Mouse (Mus musculus) liver, embryonic 16.5 days (tissue): ENCODE results near the gene Cgn. TPM values are rescaled to one million over a fixed set of nuclear protein-coding genes. Genes with fewer than 3 reads are reported as not detected.

Experiments used
- ATAC-seq: fragments of 200-750 bp; cut with Nextera tagmentation; 2 replicates; pipeline ENCODE4 v1.8.0; 2017; ENCODE audit warnings: low read depth, mild to moderate bottlenecking, moderate number of reproducible peaks, moderate library complexity
- H3K27ac ChIP-seq: fragments of 300-500 bp; sonication (generic); 2 replicates; pipeline ENCODE4 v1.5.1; 2014; ENCODE audit warnings: mild to moderate bottlenecking, low read length
- H3K27me3 ChIP-seq: fragments of 300-500 bp; sonication (generic); 2 replicates; pipeline ENCODE4 v1.6.1; 2014; ENCODE audit warnings: low read depth, low read length, mixed read lengths; ENCODE audit not compliant: control insufficient read depth, insufficient read depth
- H3K36me3 ChIP-seq: fragments of 300-500 bp; sonication (generic); 2 replicates; pipeline ENCODE4 v1.6.1; 2014; ENCODE audit warnings: mild to moderate bottlenecking; ENCODE audit not compliant: control insufficient read depth, insufficient read depth
- H3K4me1 ChIP-seq: fragments of 300-500 bp; sonication (generic); 2 replicates; pipeline ENCODE4 v1.6.1; 2014; ENCODE audit warnings: low read depth, low read length, mixed read lengths; ENCODE audit not compliant: control insufficient read depth
- H3K4me2 ChIP-seq: fragments of 300-500 bp; sonication (generic); 2 replicates; pipeline ENCODE4 v1.6.1; 2014; ENCODE audit warnings: low read depth, low read length, mixed read lengths
- H3K4me3 ChIP-seq: fragments of 300-500 bp; sonication (generic); 2 replicates; pipeline ENCODE4 v1.5.1; 2014; ENCODE audit warnings: low read depth, mild to moderate bottlenecking, low read length
- H3K9ac ChIP-seq: fragments of 300-500 bp; sonication (generic); 2 replicates; pipeline ENCODE4 v1.6.1; 2014; ENCODE audit warnings: low read depth, low read length
- H3K9me3 ChIP-seq: fragments of 300-500 bp; sonication (generic); replicated peaks from 2 replicates; pipeline ENCODE4 v1.6.1; 2016; ENCODE audit warnings: low read length; ENCODE audit not compliant: control insufficient read depth
- WGBS: fragments of 180-500 bp; shearing (Covaris S2); extraction: QIAGEN DNeasy Blood & Tissue Kit; methylation state at CpG from one replicate; pipeline ENCODE4 v1.1.7; 2014; ENCODE audit not compliant: insufficient replicate concordance; 5-methylcytosine and 5-hydroxymethylcytosine counted together
- polyA plus RNA-seq: library from polyadenylated mRNA; unstranded; fragments of >200 nt; fragmentation: Nextera tagmentation; extraction: Ambion mirVana; gene quantifications from 2 replicates; pipeline ENCODE4 v1.2.1, GENCODE M21; 2015

Cgn gene
- polyA plus RNA-seq, 1 experiment from 2014 or later = 15.6 TPM

DNA sequence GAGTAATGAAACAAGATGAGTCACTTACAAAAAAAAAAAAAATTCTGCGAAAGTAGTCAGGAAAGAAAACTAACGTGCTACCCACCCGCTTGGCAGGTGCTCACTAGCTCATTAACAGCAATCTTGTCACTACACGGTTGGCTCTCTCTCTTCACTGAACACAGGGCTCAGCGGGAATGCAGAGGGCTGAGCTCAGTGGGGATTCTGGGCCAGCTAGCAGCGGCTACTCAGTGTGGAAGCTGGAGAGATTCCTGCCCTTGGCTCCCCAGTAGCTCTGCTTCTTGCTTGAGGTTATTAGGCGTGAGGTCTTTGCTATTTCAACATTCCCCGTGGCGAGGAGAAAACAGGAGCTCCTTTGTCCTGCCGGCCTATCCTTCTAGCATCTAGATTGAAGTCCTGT lies 17.9 kb upstream of the Cgn start:
- Histone ChIP-seq H3K9ac (no peak overlapping the region), H3K4me3 (no peak overlapping the region), H3K4me1 (no peaks in the 10 kb centered on the region), H3K27ac (no peak overlapping the region), H3K27me3 (no peaks in the 10 kb centered on the region), H3K4me2 (no peak overlapping the region), H3K36me3 (no peaks in the 10 kb centered on the region), H3K9me3 (no peaks in the 10 kb centered on the region)
- no peak for ATAC-seq
- WGBS = 34% methylated on average over 10 of the region's 10 CpGs

- no peak overlapping the region for H3K4me2 ChIP-seq
- no peak for ATAC-seq
- H3K9me3 ChIP-seq = no peaks in the 10 kb centered on the region
- H3K27me3 ChIP-seq = no peaks in the 10 kb centered on the region
- H3K9ac ChIP-seq = no peak overlapping the region
- no peaks in the 10 kb centered on the region for H3K36me3 ChIP-seq
- peaks cover 7% of the 10 kb centered on the region for H3K4me1 ChIP-seq
- H3K27ac ChIP-seq = no peak overlapping the region
- H3K4me3 ChIP-seq = no peak overlapping the region
Observed at GRCm38 (mm10) chr3:94796181-94796580, 9.9 kb upstream of the Cgn start.

GRCm38 (mm10) chr3:94795596-94796140 lies 9.4 kb upstream of the Cgn start:
- H3K4me2 ChIP-seq = no peak overlapping the region
- no peak overlapping the region for H3K4me3 ChIP-seq
- no peak for ATAC-seq
- 55% methylated on average over 7 of the region's 7 CpGs for WGBS
- H3K36me3 ChIP-seq = no peaks in the 10 kb centered on the region
- no peak overlapping the region for H3K27ac ChIP-seq
- no peaks in the 10 kb centered on the region for H3K27me3 ChIP-seq
- peaks cover 7% of the 10 kb centered on the region for H3K4me1 ChIP-seq
- H3K9me3 ChIP-seq = no peaks in the 10 kb centered on the region
- H3K9ac ChIP-seq = no peak overlapping the region

- H3K27ac ChIP-seq = no peak overlapping the region
- 77% methylated on average over 2 of the region's 2 CpGs for WGBS
Observed at GRCm38 (mm10) chr3:94794359-94794758, 8.1 kb upstream of the Cgn start.

DNA sequence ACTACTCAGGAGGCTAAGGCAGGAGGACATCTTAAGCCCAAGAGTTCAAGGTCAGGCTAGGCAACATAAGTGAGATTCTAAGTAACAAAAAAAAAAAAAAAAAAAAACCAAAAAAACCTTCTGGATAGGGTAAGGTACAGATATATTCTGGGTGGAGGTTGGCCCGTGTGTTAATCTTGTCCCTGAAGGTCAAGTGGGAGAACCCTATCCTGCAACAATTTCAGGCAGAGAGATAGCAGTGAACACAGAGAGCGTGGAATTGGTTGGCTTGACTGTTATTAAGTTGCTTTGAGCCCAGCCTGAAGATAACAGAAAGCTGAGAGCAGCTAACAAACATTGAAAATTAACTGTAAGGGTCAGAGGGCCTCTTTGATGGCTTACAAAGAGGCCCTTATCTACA lies 7.4 kb upstream of the Cgn start:
- Histone ChIP-seq H3K4me3 (no peak overlapping the region), H3K9me3 (no peaks in the 10 kb centered on the region), H3K9ac (no peak overlapping the region), H3K4me1 (peaks cover 7% of the 10 kb centered on the region), H3K4me2 (no peak overlapping the region), H3K36me3 (no peaks in the 10 kb centered on the region), H3K27ac (0 out of 2 replicates have a peak overlapping the region, but pooled peaks have one; percentile 33), H3K27me3 (no peaks in the 10 kb centered on the region)
- ATAC-seq = peak; percentile 48
- 20% methylated on average over 2 of the region's 2 CpGs for WGBS

More at GRCm38 (mm10) chr3:94794359-94794758, 8.1 kb upstream of the Cgn start:
- Histone ChIP-seq H3K4me2 (no peak overlapping the region), H3K27me3 (no peaks in the 10 kb centered on the region), H3K9me3 (no peaks in the 10 kb centered on the region), H3K36me3 (no peaks in the 10 kb centered on the region), H3K4me3 (no peak overlapping the region), H3K9ac (no peak overlapping the region), H3K4me1 (peaks cover 7% of the 10 kb centered on the region)
- ATAC-seq = no peak

- H3K36me3 ChIP-seq = no peaks in the 10 kb centered on the region
- peaks cover 7% of the 10 kb centered on the region for H3K4me1 ChIP-seq
- H3K4me3 ChIP-seq = no peak overlapping the region
- no peak overlapping the region for H3K9ac ChIP-seq
- peaks cover 3% of the 10 kb centered on the region for H3K27me3 ChIP-seq
- H3K9me3 ChIP-seq = no peaks in the 10 kb centered on the region
- H3K4me2 ChIP-seq = no peak overlapping the region
- no peak for ATAC-seq
- WGBS = 71% methylated on average over 2 of the region's 2 CpGs
- no peak overlapping the region for H3K27ac ChIP-seq
Observed at GRCm38 (mm10) chr3:94792258-94792657, 6.0 kb upstream of the Cgn start.

GRCm38 (mm10) chr3:94789516-94789915 lies 3.2 kb upstream of the Cgn start:
- Histone ChIP-seq H3K36me3 (no peaks in the 10 kb centered on the region), H3K4me2 (no peak overlapping the region), H3K4me3 (no peak overlapping the region), H3K27me3 (peaks cover 22% of the 10 kb centered on the region), H3K27ac (no peak overlapping the region), H3K4me1 (peaks cover 13% of the 10 kb centered on the region), H3K9ac (no peak overlapping the region), H3K9me3 (no peaks in the 10 kb centered on the region)
- WGBS = 54% methylated on average over 2 of the region's 2 CpGs
- no peak for ATAC-seq

DNA sequence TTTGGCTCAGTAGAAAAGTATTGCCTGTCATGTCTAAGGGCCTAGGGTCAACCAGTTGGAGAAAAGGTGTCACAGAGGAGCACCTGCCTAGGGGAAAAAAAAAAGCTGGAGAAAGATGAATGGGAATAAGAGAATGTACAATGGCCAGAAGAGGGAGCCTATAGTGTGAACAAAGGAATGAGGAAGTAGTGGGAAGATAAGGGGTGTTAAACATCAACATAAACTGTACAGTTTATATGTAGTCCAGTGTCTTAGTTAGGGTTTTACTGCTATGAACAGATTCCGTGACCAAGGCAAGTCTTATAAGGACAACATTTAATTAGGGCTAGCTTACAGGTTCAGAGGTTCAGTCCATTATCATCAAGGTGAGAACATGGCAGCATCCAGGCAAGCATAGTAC lies 2.8 kb upstream of the Cgn start:
- peaks cover 11% of the 10 kb centered on the region for H3K4me1 ChIP-seq
- no peaks in the 10 kb centered on the region for H3K9me3 ChIP-seq
- H3K4me3 ChIP-seq = no peak overlapping the region
- no peak overlapping the region for H3K4me2 ChIP-seq
- H3K27me3 ChIP-seq = peaks cover 26% of the 10 kb centered on the region
- no peak overlapping the region for H3K9ac ChIP-seq
- no peak for ATAC-seq
- H3K27ac ChIP-seq = no peak overlapping the region
- WGBS = 57% methylated on average over 1 of the region's 1 CpGs
- H3K36me3 ChIP-seq = no peaks in the 10 kb centered on the region

DNA sequence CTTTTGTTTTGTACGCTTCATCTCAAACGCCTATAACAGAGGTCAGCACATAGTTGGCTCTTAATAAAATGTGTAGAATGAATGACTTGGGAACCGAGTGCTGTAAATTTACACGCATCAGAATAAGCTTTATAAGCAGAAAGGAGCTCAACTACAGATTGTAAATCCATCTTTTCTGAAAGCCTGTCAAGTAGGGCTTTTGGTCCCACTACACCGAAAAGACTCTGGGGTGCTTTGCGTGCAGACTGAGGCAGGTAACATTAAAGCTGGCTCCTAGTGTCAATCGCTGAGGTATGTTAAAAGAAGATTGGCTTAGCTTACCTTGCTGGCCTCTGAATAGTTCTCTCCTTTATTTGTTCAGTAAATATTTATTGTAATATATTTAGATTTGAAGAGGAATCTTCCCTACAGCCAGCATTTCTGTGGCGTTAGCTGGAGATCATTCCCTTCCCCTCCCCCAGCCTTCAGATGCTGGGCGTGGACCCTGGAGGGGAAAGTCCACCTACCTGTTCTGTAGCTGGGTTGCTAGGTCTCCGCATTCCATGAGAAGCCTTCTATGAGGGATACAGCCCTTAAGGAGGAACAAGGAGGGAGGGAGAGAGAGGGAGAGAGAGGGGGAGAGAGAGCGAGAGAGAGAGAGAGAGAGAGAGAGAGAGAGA lies 959 bp upstream of the Cgn start:
- 9% methylated on average over 11 of the region's 11 CpGs for WGBS
- Histone ChIP-seq H3K4me3 (peak overlapping the region; percentile 62), H3K36me3 (no peaks in the 10 kb centered on the region), H3K4me1 (peaks cover 6% of the 10 kb centered on the region), H3K4me2 (peak overlapping the region; percentile 81), H3K27me3 (peaks cover 26% of the 10 kb centered on the region), H3K9me3 (no peaks in the 10 kb centered on the region), H3K27ac (no peak overlapping the region), H3K9ac (no peak overlapping the region)
- no peak for ATAC-seq
